Mouse (Mus musculus) ES-Bruce4 (cell line): ENCODE measurements around the gene Knstrn.

Source experiments
- CTCF ChIP-seq: IDR thresholded peaks from one replicate; pipeline ENCODE4 v1.8.1; 2011; ENCODE audit warnings: low read depth, low read length
- EP300 ChIP-seq: IDR thresholded peaks from 2 replicates; pipeline ENCODE4 v1.6.1; 2011; ENCODE audit warnings: low read depth, low read length; ENCODE audit not compliant: insufficient read depth
- POLR2A ChIP-seq: IDR thresholded peaks from one replicate; pipeline ENCODE4 v1.8.1; 2011; ENCODE audit warnings: low read length; ENCODE audit not compliant: insufficient read depth

GRCm38 (mm10) chr2:118802542-118803118 lies 11.2 kb upstream of the Knstrn start:
- no peak for TF ChIP-seq POLR2A
- no peak for TF ChIP-seq CTCF
- no peak for TF ChIP-seq EP300
